Mouse (Mus musculus) hindbrain, embryonic 15.5 days (tissue): ENCODE measurements around the gene Tbc1d25. TPM values are rescaled to one million over a fixed set of nuclear protein-coding genes. Genes with fewer than 3 reads are reported as not detected.

ENCODE experiments used
- ATAC-seq: fragments of 200-750 bp; cut with Nextera tagmentation; 2 replicates; pipeline ENCODE4 v1.8.0; 2017; ENCODE audit warnings: low read depth, moderate number of reproducible peaks, moderate TSS enrichment; ENCODE audit not compliant: low FRiP score
- H3K27ac ChIP-seq: fragments of 300-500 bp; sonication (generic); replicated peaks from 2 replicates; pipeline ENCODE4 v1.5.1; 2015; ENCODE audit warnings: mild to moderate bottlenecking, inconsistent platforms
- H3K27me3 ChIP-seq: fragments of 300-500 bp; sonication (generic); 2 replicates; pipeline ENCODE4 v1.6.1; 2015; ENCODE audit warnings: control low read depth, inconsistent platforms
- H3K36me3 ChIP-seq: fragments of 300-500 bp; sonication (generic); 2 replicates; pipeline ENCODE4 v1.6.1; 2015; ENCODE audit warnings: control low read depth, inconsistent platforms
- H3K4me1 ChIP-seq: fragments of 300-500 bp; sonication (generic); replicated peaks from 2 replicates; pipeline ENCODE4 v1.6.1; 2015; ENCODE audit warnings: control low read depth, inconsistent platforms
- H3K4me2 ChIP-seq: fragments of 300-500 bp; sonication (generic); 2 replicates; pipeline ENCODE4 v1.6.1; 2015; ENCODE audit warnings: moderate library complexity, mild to moderate bottlenecking, inconsistent platforms
- H3K4me3 ChIP-seq: fragments of 300-500 bp; sonication (generic); 2 replicates; pipeline ENCODE4 v1.5.1; 2015; ENCODE audit warnings: mild to moderate bottlenecking, inconsistent platforms
- H3K9ac ChIP-seq: fragments of 300-500 bp; sonication (generic); 2 replicates; pipeline ENCODE4 v1.6.1; 2015; ENCODE audit warnings: inconsistent platforms
- H3K9me3 ChIP-seq: fragments of 300-500 bp; sonication (generic); 2 replicates; pipeline ENCODE4 v1.6.1; 2016; ENCODE audit warnings: control low read depth, inconsistent platforms
- WGBS: fragments of 180-500 bp; shearing (Covaris S2); methylation state at CpG from one replicate; pipeline ENCODE4 v1.1.7; 2015; 5-methylcytosine and 5-hydroxymethylcytosine counted together
- polyA plus RNA-seq: library from polyadenylated mRNA; unstranded; fragments of >200 nt; fragmentation: Nextera tagmentation; extraction: Ambion mirVana; gene quantifications from 2 replicates; pipeline ENCODE4 v1.2.1, GENCODE M21; 2015

Tbc1d25 gene
- polyA plus RNA-seq, 1 experiment from 2014 or later, result 25.7 TPM

- Histone ChIP-seq H3K4me1 (peaks cover 4% of the 10 kb centered on the region; the same call in 1 of the 2 replicates), H3K9me3 (no peaks in the 10 kb centered on the region), H3K9ac (peak within 1 kb of the TSS; percentile 48), H3K27me3 (no peaks in the 10 kb centered on the region), H3K4me2 (peak within 1 kb of the TSS; percentile 51), H3K4me3 (peak within 1 kb of the TSS; percentile 55), H3K27ac (peak within 1 kb of the TSS; percentile 96), H3K36me3 (peaks cover 8% of the 10 kb centered on the region; the same call in 1 of the 2 replicates)
- ATAC-seq, result peak; percentile 91
- WGBS, result 19% methylated on average over 40 of the region's 40 CpGs
Measured at GRCm38 (mm10) chrX:8132017-8132976, 43.7 kb downstream of the Tbc1d25 start, which contains the start of gene Wdr13. Wdr13 (minus strand) TSS chrX:8132892.

GRCm38 (mm10) chrX:8131393-8131792 is 44.6 kb downstream of the Tbc1d25 start:
- Histone ChIP-seq H3K9ac (no peak overlapping the region), H3K4me1 (peaks cover 4% of the 10 kb centered on the region; the same call in 1 of the 2 replicates), H3K4me3 (peak overlapping the region; percentile 55), H3K36me3 (peaks cover 13% of the 10 kb centered on the region), H3K27ac (0 out of 2 replicates have a peak overlapping the region, but pooled peaks have one; percentile 96), H3K4me2 (peak overlapping the region; percentile 51), H3K27me3 (no peaks in the 10 kb centered on the region), H3K9me3 (no peaks in the 10 kb centered on the region)
- WGBS, result 91% methylated on average over 17 of the region's 17 CpGs
- no peak for ATAC-seq

- no peaks in the 10 kb centered on the region for H3K4me1 ChIP-seq
- ATAC-seq, result no peak
- H3K4me3 ChIP-seq, result no peak overlapping the region
- H3K9me3 ChIP-seq, result no peaks in the 10 kb centered on the region
- peaks cover 23% of the 10 kb centered on the region for H3K36me3 ChIP-seq
- WGBS, result 82% methylated on average over 7 of the region's 7 CpGs
- no peak overlapping the region for H3K9ac ChIP-seq
- H3K27ac ChIP-seq, result no peak overlapping the region
- H3K27me3 ChIP-seq, result no peaks in the 10 kb centered on the region
- no peak overlapping the region for H3K4me2 ChIP-seq
Measured at GRCm38 (mm10) chrX:8125235-8125634, 50.7 kb downstream of the Tbc1d25 start.

- Histone ChIP-seq H3K9me3 (no peaks in the 10 kb centered on the region), H3K4me3 (no peak overlapping the region), H3K27me3 (no peaks in the 10 kb centered on the region), H3K27ac (no peak overlapping the region), H3K9ac (no peak overlapping the region), H3K36me3 (peaks cover 22% of the 10 kb centered on the region), H3K4me1 (no peaks in the 10 kb centered on the region), H3K4me2 (no peak overlapping the region)
- ATAC-seq, result no peak
- WGBS, result 84% methylated on average over 6 of the region's 6 CpGs
Measured at GRCm38 (mm10) chrX:8123821-8124470, 52.0 kb downstream of the Tbc1d25 start.

- H3K4me1 ChIP-seq, result no peaks in the 10 kb centered on the region
- H3K4me2 ChIP-seq, result no peak overlapping the region
- no peak overlapping the region for H3K9ac ChIP-seq
- 0 out of 2 replicates have a peak, but pooled peaks cover 4% of the 10 kb centered on the region for H3K36me3 ChIP-seq
- H3K27ac ChIP-seq, result no peak overlapping the region
- H3K4me3 ChIP-seq, result no peak overlapping the region
- no peak for ATAC-seq
- no peaks in the 10 kb centered on the region for H3K9me3 ChIP-seq
- no peaks in the 10 kb centered on the region for H3K27me3 ChIP-seq
Measured at GRCm38 (mm10) chrX:8117264-8117663, 58.7 kb downstream of the Tbc1d25 start.

- Histone ChIP-seq H3K4me2 (no peak overlapping the region), H3K4me3 (no peak overlapping the region), H3K36me3 (0 out of 2 replicates have a peak, but pooled peaks cover 4% of the 10 kb centered on the region), H3K27me3 (no peaks in the 10 kb centered on the region), H3K4me1 (no peaks in the 10 kb centered on the region), H3K9ac (no peak overlapping the region), H3K9me3 (no peaks in the 10 kb centered on the region), H3K27ac (no peak overlapping the region)
- no peak for ATAC-seq
- 81% methylated on average over 4 of the region's 4 CpGs for WGBS
Measured at GRCm38 (mm10) chrX:8115275-8115674, 60.7 kb downstream of the Tbc1d25 start.

GRCm38 (mm10) chrX:8105019-8105418 is 71.0 kb downstream of the Tbc1d25 start:
- Histone ChIP-seq H3K9me3 (no peaks in the 10 kb centered on the region), H3K36me3 (no peaks in the 10 kb centered on the region), H3K4me1 (peaks cover 7% of the 10 kb centered on the region; the same call in 1 of the 2 replicates), H3K4me3 (no peak overlapping the region), H3K27ac (no peak overlapping the region), H3K4me2 (no peak overlapping the region), H3K27me3 (no peaks in the 10 kb centered on the region), H3K9ac (no peak overlapping the region)
- WGBS, result 99% methylated on average over 3 of the region's 3 CpGs
- no peak for ATAC-seq

Other genes starting within 250 kb of the Tbc1d25 start
- gene Eras, start 247.6 kb downstream of the Tbc1d25 start, polyA plus RNA-seq, result 0.14 TPM in 1 of 2 replicates, not detected in the other
- gene Hdac6, start 228.3 kb downstream of the Tbc1d25 start, polyA plus RNA-seq, result 68.0 and 73.6 TPM in 2 replicates
- gene Gata1, start 198.1 kb downstream of the Tbc1d25 start, polyA plus RNA-seq, result 0.22 TPM in 1 of 2 replicates, not detected in the other
- gene Glod5, start 157.7 kb downstream of the Tbc1d25 start, polyA plus RNA-seq, result 0.25 and 0.79 TPM in 2 replicates
- 40.5 and 40.6 TPM in 2 replicates for gene Suv39h1, start 101.4 kb downstream of the Tbc1d25 start, polyA plus RNA-seq
- gene Was, start 85.7 kb downstream of the Tbc1d25 start, polyA plus RNA-seq, result 0.07 and 0.13 TPM in 2 replicates
- gene Wdr13, start 43.3 kb downstream of the Tbc1d25 start, polyA plus RNA-seq, result 60.2 and 65.5 TPM in 2 replicates
- gene Rbm3, start 30.3 kb downstream of the Tbc1d25 start, polyA plus RNA-seq, result 289 and 303 TPM in 2 replicates
- 29.9 and 32.9 TPM in 2 replicates for gene Ebp, start 17.3 kb upstream of the Tbc1d25 start, polyA plus RNA-seq
- 47.0 and 52.9 TPM in 2 replicates for gene Porcn, start 30.3 kb upstream of the Tbc1d25 start, polyA plus RNA-seq
- gene Ftsj1, start 76.2 kb upstream of the Tbc1d25 start, polyA plus RNA-seq, result 48.8 and 51.0 TPM in 2 replicates
- gene Slc38a5, start 95.0 kb upstream of the Tbc1d25 start, polyA plus RNA-seq, result 39.5 and 42.0 TPM in 2 replicates
- gene Ssxb10, start 151.2 kb upstream of the Tbc1d25 start, polyA plus RNA-seq, result not detected in 2 replicates
- gene Ssxb9, start 190.8 kb upstream of the Tbc1d25 start, polyA plus RNA-seq, result not detected in 2 replicates
- not detected in 2 replicates for gene Ssxb1, start 237.1 kb upstream of the Tbc1d25 start, polyA plus RNA-seq